Mouse (Mus musculus) adrenal gland, postnatal 36 days (tissue): ENCODE measurements at regions not wholly inside any gene's neighbourhood (a gene's known extent, or its start where the extent isn't known, plus 50 kb on each side); places are given as distances from the start of the nearest gene placed in this dataset.
"Not testable (repeated sequence)": the region's sequence is repeated elsewhere in the genome, so short reads cannot be mapped to it uniquely, and the experiment has no call there.

Experiments used
- DNase-seq, 2 experiments: peaks; one replicate each; pipeline ENCODE4 v3.0.0; 2021; ENCODE audit warnings: mixed read lengths in 1 of 2

DNA sequence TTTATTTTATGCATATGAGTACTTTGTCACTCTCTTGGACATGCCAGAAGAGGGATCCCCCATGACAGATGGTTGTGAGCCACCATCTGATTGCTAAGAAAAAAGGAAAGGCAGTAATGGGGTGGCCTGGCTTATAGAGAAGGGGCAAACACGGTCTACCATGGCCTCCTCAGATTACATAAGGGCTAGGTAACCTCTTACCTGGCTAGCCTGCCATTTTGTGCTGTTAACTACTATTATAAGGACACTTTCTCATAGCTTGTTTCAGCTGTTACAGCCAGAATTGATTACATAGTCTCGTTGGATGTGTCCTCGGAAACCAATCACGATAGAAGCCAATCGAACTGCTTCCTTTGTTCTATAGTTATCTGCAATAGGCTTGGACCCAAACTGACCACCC lies 60.9 kb upstream of the Gm14496 start:
- DNase-seq = no peak

- not testable (repeated sequence) for DNase-seq
These were observed 60.4 kb upstream of the Gm14496 start for GRCm38 (mm10) chr2:181930538-181930937.

DNA sequence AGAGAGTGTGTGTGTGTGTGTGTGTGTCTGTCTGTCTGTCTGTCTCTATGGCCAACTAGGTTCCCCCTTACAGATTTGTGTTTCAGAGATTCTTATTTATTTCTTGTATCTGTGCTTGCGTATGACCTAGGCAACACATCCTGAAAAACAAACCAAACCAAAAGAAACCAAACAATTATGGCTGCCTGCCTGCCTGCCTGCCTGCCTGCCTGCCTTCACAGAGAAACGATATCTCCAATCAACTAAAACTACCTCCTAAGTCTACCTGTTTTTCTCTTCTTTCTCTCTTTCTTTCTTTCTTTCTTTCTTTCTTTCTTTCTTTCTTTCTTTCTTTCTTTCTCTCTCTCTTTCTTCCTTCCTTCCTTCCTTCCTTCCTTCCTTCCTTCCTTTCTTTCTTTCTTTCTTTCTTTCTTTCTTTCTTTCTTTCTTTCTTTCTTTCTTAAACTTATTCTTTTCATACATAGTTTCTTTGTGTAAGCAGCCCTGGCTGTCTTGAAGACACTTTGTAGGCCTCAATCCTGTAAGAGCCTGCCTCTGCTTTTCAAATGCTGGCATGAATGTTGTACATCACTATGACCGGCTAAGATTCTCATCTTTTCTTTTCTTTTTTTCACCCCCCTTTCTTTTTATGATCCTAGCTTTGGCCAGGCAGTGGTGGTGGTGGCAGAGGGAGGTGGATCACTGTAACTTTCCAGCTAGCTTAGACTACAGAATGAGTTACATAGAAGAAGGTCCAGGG lies 59.7 kb upstream of the Gm14496 start:
- peak; percentile 32 to 58 for DNase-seq

- DNase-seq = peak in 1 of 2 experiments; percentile 4
These were observed 58.9 kb upstream of the Gm14496 start for GRCm38 (mm10) chr2:181931918-181932605.
